ENCODE assay signal across 27 mouse cellular contexts in genomic region chr5:3505553-3505952, GRCm38 (mm10). TPM values are rescaled to one million over a fixed set of nuclear protein-coding genes. Genes with fewer than 3 reads are reported as not detected.
DNase-seq lines count a peak whose midpoint lies in the region; ATAC-seq and TF ChIP-seq lines count a peak whose summit lies in the region.
"Had no signal": no experiment of that assay in that cellular context is flagged by ENCODE, and none has a peak within 500 bp of the region (broad histone marks: within the 10 kb centered on the region; RNA-seq: fewer than 3 reads in every experiment).

No protein-coding gene starts in this region.

- DNase-seq in CH12.LX (ENCODE audit: extremely low read depth) (no peak), MEL (ENCODE audit: low read depth, low spot score) (peak; percentile 80)
- no peak for DNase-seq in kidney, adult 18-20 months
- DNase-seq in kidney, postnatal 14 days: no peak
- DNase-seq: adrenal gland, adult 8-10 months; adrenal gland, postnatal 14 days; adrenal gland, postnatal 36 days; cerebellum, adult 11-12 months; cerebellum, adult 2 months; cerebellum, adult 9-10 months; cerebellum, postnatal 10 days; cerebellum, postnatal 25 days; embryo, embryonic 11 days had no signal

- TF ChIP-seq RAD21 in CH12.LX (IDR thresholded peaks at IDR 0.05; ENCODE audit: low read depth, low read length) (no peak), MEL (IDR thresholded peaks at IDR 0.05; ENCODE audit: low read depth, low read length) (no peak)

- H3K27ac ChIP-seq in CH12.LX (ENCODE audit: insufficient read depth, low read depth) (peak overlapping the region; percentile 54; the same call in 1 of the 2 replicates), MEL (ENCODE audit: control insufficient read depth, low read depth, low read length) (peak overlapping the region; percentile 72)
- peak overlapping the region; percentile 39; the same call in 1 of the 2 replicates for H3K27ac ChIP-seq in bone marrow, adult 2 months (ENCODE audit: control insufficient read depth, insufficient read depth, low read depth, low read length, poor library complexity)
- no peak overlapping the region for H3K27ac ChIP-seq in kidney, embryonic 15.5 days
- no peak overlapping the region for H3K27ac ChIP-seq in hindbrain, embryonic 16.5 days (ENCODE audit: low read depth, low read length)
- H3K27ac ChIP-seq: embryonic facial prominence, embryonic 13.5 days; embryonic facial prominence, embryonic 15.5 days; forebrain, embryonic 10.5 days; forebrain, embryonic 12.5 days had no signal

- dilution Hi-C loops in CH12.LX (cut with MboI; ENCODE audit: extremely low pct_ligation_motif_present, extremely low pct_unique_long_range_greater_than_20kb, low sequenced_read_pairs): no loop called here

- peak; percentile 25; the same call in 1 of the 2 replicates for ATAC-seq in megakaryocyte, adult 5-6 weeks (ENCODE audit: poor library complexity, severe bottlenecking)
- ATAC-seq in kidney, embryonic 15.5 days (replicated peaks; ENCODE audit: low FRiP score): no peak
- ATAC-seq in hindbrain, embryonic 16.5 days: no peak
- ATAC-seq: activated CD4-positive, CD25-positive, alpha-beta regulatory T cell, adult 4 months; forebrain, embryonic 14.5 days; forebrain, embryonic 16.5 days; Patski had no signal

- peaks cover 3% of the 10 kb centered on the region for H3K9me3 ChIP-seq in CH12.LX (replicated peaks; ENCODE audit: low read length)
- H3K9me3 ChIP-seq in MEL (replicated peaks; ENCODE audit: insufficient read depth, low read length): no peaks in the 10 kb centered on the region
- no peaks in the 10 kb centered on the region for H3K9me3 ChIP-seq in kidney, embryonic 15.5 days (replicated peaks)
- no peaks in the 10 kb centered on the region for H3K9me3 ChIP-seq in hindbrain, embryonic 16.5 days (ENCODE audit: control insufficient read depth, low read length)
- H3K9me3 ChIP-seq: embryonic facial prominence, embryonic 13.5 days; embryonic facial prominence, embryonic 15.5 days; forebrain, embryonic 10.5 days; forebrain, embryonic 12.5 days; G1E had no signal

- H3K27me3 ChIP-seq in CH12.LX (replicated peaks) (no peaks in the 10 kb centered on the region), MEL (ENCODE audit: control insufficient read depth in 1 of 2, insufficient read depth in 2 of 2, low read length in 2 of 2) (no peaks in the 10 kb centered on the region)
- H3K27me3 ChIP-seq in kidney, embryonic 15.5 days: no peaks in the 10 kb centered on the region
- H3K27me3 ChIP-seq in hindbrain, embryonic 16.5 days (replicated peaks; ENCODE audit: control insufficient read depth, insufficient read depth, low read length): no peaks in the 10 kb centered on the region
- H3K27me3 ChIP-seq: embryonic facial prominence, embryonic 13.5 days; embryonic facial prominence, embryonic 15.5 days; forebrain, embryonic 12.5 days; Patski had no signal

- whole genome bisulfite sequencing in bone marrow, adult 2 months: 10% methylated on average over 2 of the region's 2 CpGs
- WGBS in kidney, embryonic 15.5 days: 75% methylated on average over 2 of the region's 2 CpGs
- 79% methylated on average over 2 of the region's 2 CpGs for WGBS in hindbrain, embryonic 16.5 days

- TF ChIP-seq EP300 in CH12.LX (IDR thresholded peaks at IDR 0.05; ENCODE audit: low read length) (peak; percentile 26; the same call in 1 of the 2 replicates), MEL (IDR thresholded peaks at IDR 0.05; ENCODE audit: low read depth in 1 of 2, low read length in 2 of 2) (peak; percentile 70 to 76)

- TF ChIP-seq CTCF in CH12.LX (conservative IDR thresholded peaks at IDR 0.05 in 1 of 2, IDR thresholded peaks at IDR 0.05 in 1 of 2; ENCODE audit: low read depth in 2 of 2, low read length in 2 of 2) (no peak), MEL (IDR thresholded peaks at IDR 0.05 in 2 of 3, conservative IDR thresholded peaks at IDR 0.05 in 1 of 3; ENCODE audit: control insufficient read depth in 1 of 3, insufficient read depth in 1 of 3, low read depth in 2 of 3, low read length in 3 of 3, poor library complexity in 1 of 3, severe bottlenecking in 1 of 3) (no peak)
- TF ChIP-seq CTCF in bone marrow, adult 2 months (IDR thresholded peaks at IDR 0.05; ENCODE audit: control insufficient read depth, insufficient read depth, low read length): no peak

- in situ Hi-C loops in CH12.LX (cut with MboI; ENCODE audit: low pct_ligation_motif_present, low pct_unique_long_range_greater_than_20kb, low sequenced_read_pairs): no loop called here

- H3K4me2 ChIP-seq in CH12.LX (ENCODE audit: insufficient read depth, low read depth, poor library complexity, severe bottlenecking): no peak overlapping the region
- no peak overlapping the region for H3K4me2 ChIP-seq in kidney, embryonic 15.5 days
- H3K4me2 ChIP-seq in hindbrain, embryonic 16.5 days (ENCODE audit: low read length): no peak overlapping the region
- H3K4me2 ChIP-seq: embryonic facial prominence, embryonic 13.5 days; embryonic facial prominence, embryonic 15.5 days; forebrain, embryonic 12.5 days had no signal

- peaks cover 26 to 93% of the 10 kb centered on the region in 2 experiments for H3K4me1 ChIP-seq in CH12.LX (ENCODE audit: control insufficient read depth in 1 of 2, insufficient read depth in 2 of 2)
- peaks cover 36 to 48% of the 10 kb centered on the region in 2 experiments for H3K4me1 ChIP-seq in MEL (ENCODE audit: control insufficient read depth in 1 of 2, insufficient read depth in 2 of 2, low read length in 2 of 2)
- peaks cover 11% of the 10 kb centered on the region for H3K4me1 ChIP-seq in bone marrow, adult 2 months (ENCODE audit: control insufficient read depth, insufficient read depth, low read length)
- H3K4me1 ChIP-seq in kidney, embryonic 15.5 days: peaks cover 27% of the 10 kb centered on the region
- H3K4me1 ChIP-seq in hindbrain, embryonic 16.5 days (ENCODE audit: control insufficient read depth, insufficient read depth, low read depth, low read length): no peaks in the 10 kb centered on the region
- H3K4me1 ChIP-seq: embryonic facial prominence, embryonic 15.5 days had no signal

- H3K4me3 ChIP-seq in CH12.LX (replicated peaks in 1 of 3; ENCODE audit: low read depth in 2 of 3, low read length in 2 of 3, poor library complexity in 1 of 3) (no peak overlapping the region), MEL (ENCODE audit: control insufficient read depth in 1 of 2, insufficient read depth in 1 of 2, low read depth in 2 of 2, low read length in 2 of 2) (no peak overlapping the region)
- H3K4me3 ChIP-seq in bone marrow, adult 2 months (replicated peaks; ENCODE audit: control insufficient read depth, low read depth, low read length): no peak overlapping the region
- H3K4me3 ChIP-seq in kidney, embryonic 15.5 days (replicated peaks): no peak overlapping the region
- no peak overlapping the region for H3K4me3 ChIP-seq in hindbrain, embryonic 16.5 days (ENCODE audit: low read length)
- H3K4me3 ChIP-seq: embryonic facial prominence, embryonic 13.5 days; embryonic facial prominence, embryonic 15.5 days; erythroblast, embryonic 14.5 days; forebrain, embryonic 10.5 days; forebrain, embryonic 12.5 days had no signal

- H3K9ac ChIP-seq in CH12.LX (ENCODE audit: insufficient read depth, low read depth) (no peak overlapping the region), MEL (ENCODE audit: control insufficient read depth, low read depth, low read length, poor library complexity, severe bottlenecking) (peak overlapping the region; percentile 34)
- no peak overlapping the region for H3K9ac ChIP-seq in kidney, embryonic 15.5 days
- no peak overlapping the region for H3K9ac ChIP-seq in hindbrain, embryonic 16.5 days (ENCODE audit: low read depth, low read length)
- H3K9ac ChIP-seq: embryonic facial prominence, embryonic 13.5 days; embryonic facial prominence, embryonic 15.5 days; forebrain, embryonic 12.5 days had no signal

- TF ChIP-seq POLR2A in CH12.LX (IDR thresholded peaks at IDR 0.05; ENCODE audit: low read depth, low read length) (no peak), MEL (IDR thresholded peaks at IDR 0.05; ENCODE audit: control insufficient read depth in 1 of 2, insufficient read depth in 1 of 2, low read depth in 1 of 2, low read length in 2 of 2, poor library complexity in 1 of 2) (no peak)
- no peak for TF ChIP-seq POLR2A in bone marrow, adult 2 months (IDR thresholded peaks at IDR 0.05; ENCODE audit: borderline replicate concordance, control insufficient read depth, low read depth, low read length)

- peaks cover 65% of the 10 kb centered on the region for H3K79me2 ChIP-seq in CH12.LX (replicated peaks; ENCODE audit: control insufficient read depth, extremely low read depth, insufficient read depth, poor library complexity, severe bottlenecking)
- peaks cover 16% of the 10 kb centered on the region; the same call in 1 of the 2 replicates for H3K79me2 ChIP-seq in MEL (ENCODE audit: control insufficient read depth, insufficient read depth, low read length, poor library complexity)

- H3K36me3 ChIP-seq in CH12.LX (replicated peaks in 1 of 2; ENCODE audit: control insufficient read depth in 1 of 2, insufficient read depth in 1 of 2, low read length in 1 of 2) (peaks cover 5 to 22% of the 10 kb centered on the region in 2 experiments), MEL (ENCODE audit: control insufficient read depth in 1 of 2, insufficient read depth in 2 of 2, low read length in 2 of 2) (peaks cover 27 to 76% of the 10 kb centered on the region in 2 experiments)
- H3K36me3 ChIP-seq in kidney, embryonic 15.5 days: no peaks in the 10 kb centered on the region
- H3K36me3 ChIP-seq in hindbrain, embryonic 16.5 days (ENCODE audit: control insufficient read depth, insufficient read depth, low read length): no peaks in the 10 kb centered on the region
- H3K36me3 ChIP-seq: embryonic facial prominence, embryonic 13.5 days; embryonic facial prominence, embryonic 15.5 days; forebrain, embryonic 10.5 days; forebrain, embryonic 12.5 days had no signal

TF ChIP-seq in CH12.LX, 34 proteins besides CTCF, POLR2A, EP300 and RAD21 (continues in another document):
- peak; percentile 59; the same call in 1 of the 2 replicates for TF ChIP-seq ELF1 (IDR thresholded peaks at IDR 0.05; ENCODE audit: low read depth, low read length)

TF ChIP-seq in MEL, 35 proteins besides CTCF, POLR2A, EP300 and RAD21 (continues in another document):
- no peak for TF ChIP-seq SMC3 (IDR thresholded peaks at IDR 0.05; ENCODE audit: low read depth, low read length)

RNA-seq across cellular contexts. Expression of gene Fam133b, which starts 38.1 kb away (rescaled TPM):
- 23.2 and 31.2 TPM in 2 replicates for total RNA-seq in CH12.LX (2012; rRNA removed)
- total RNA-seq in CH12.LX (2014; rRNA removed): 55.9 and 63.0 TPM in 2 replicates
- polyA plus RNA-seq in CH12.LX (2012; ENCODE audit: insufficient read length, low read depth): 66.1 and 70.8 TPM in 2 replicates
- total RNA-seq in MEL (2012; rRNA removed): 36.2 and 39.4 TPM in 2 replicates
- 10 to 100 TPM in 1 of 2 experiments, not detected in 1; 56.0 TPM for polyA plus RNA-seq in MEL (2012; ENCODE audit: insufficient read depth in 1 of 2, insufficient read length in 2 of 2, low read depth in 1 of 2, low replicate concordance in 2 of 2, missing spikeins in 1 of 2)
- polyA plus RNA-seq in bone marrow, adult 2 months (2011; ENCODE audit: insufficient read depth, insufficient read length, low replicate concordance, missing spikeins): 34.4 and 35.2 TPM in 2 replicates
- total RNA-seq in megakaryocyte, adult 5-6 weeks (2015): 37.1 and 39.5 TPM in 2 replicates
- total RNA-seq in megakaryocyte, adult 5-6 weeks (2017): 47.1 and 50.9 TPM in 2 replicates
- polyA plus RNA-seq in kidney, embryonic 15.5 days (2015; fragmentation: Nextera tagmentation; extraction: Ambion mirVana): 31.4 and 31.6 TPM in 2 replicates
- 17.9 and 20.1 TPM in 2 replicates for polyA plus RNA-seq in hindbrain, embryonic 16.5 days (2015; fragmentation: Nextera tagmentation; extraction: Ambion mirVana)

Comparison
In these comparisons a context has a peak if more than half of its experiments do, and no peak if none do; other contexts are left out.
1. H3K27ac ChIP-seq: peak in CH12.LX (single experiment), MEL (single experiment) and bone marrow, adult 2 months (single experiment); none in kidney, embryonic 15.5 days (single experiment) and hindbrain, embryonic 16.5 days (single experiment).
2. Of the 35 proteins assayed by ChIP-seq in both MEL and CH12.LX: peak only in MEL: BHLHE40, CHD1, ETS1, HCFC1, MAX, MXI1 and 7 more; only in CH12.LX: JUND; in both: ELF1, EP300, MYC and ZNF384; in neither: 17.